Mouse (Mus musculus): ENCODE data around the gene Arhgap17. TPM values are rescaled to one million over a fixed set of nuclear protein-coding genes. Genes with fewer than 3 reads are reported as not detected.
A peak's percentile ranks its signal among the peaks of the same experiment; 100 is the strongest.

Arhgap17 gene
- total and polyA plus RNA-seq, 3 experiments = 10.0 to 17.0 (median 14.6) TPM

DNA sequence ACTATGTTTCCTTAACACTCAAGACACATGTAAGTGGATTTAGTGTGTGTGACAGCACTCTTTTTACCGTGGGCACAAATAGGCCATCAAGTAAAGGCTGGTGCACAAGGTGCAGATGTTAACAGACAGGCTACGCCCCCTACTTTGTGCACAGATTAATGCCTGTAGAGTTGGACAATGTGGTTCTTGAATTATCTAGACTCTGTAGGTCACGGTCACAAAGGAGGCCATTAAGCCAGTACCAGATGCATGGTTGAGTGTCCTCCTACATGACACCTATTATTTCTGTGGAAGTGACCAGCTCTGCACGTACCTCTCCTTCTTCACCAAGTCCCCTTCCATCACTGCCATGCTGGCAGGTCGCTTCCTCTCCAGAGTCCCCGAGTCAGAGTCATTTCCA lies 73.6 kb downstream of the Arhgap17 start:
- TF ChIP-seq POLR2A (IDR thresholded peaks at IDR 0.05; ENCODE audit: insufficient read depth, low read depth, low read length) = no peak
- TF ChIP-seq CTCF (IDR thresholded peaks at IDR 0.05) = no peak
- TF ChIP-seq EP300 (IDR thresholded peaks at IDR 0.05; ENCODE audit: insufficient read depth, low read depth, low read length) = no peak
- Histone ChIP-seq H3K4me3 (no peak overlapping the region), H3K36me3 (ENCODE audit: control insufficient read depth, insufficient read depth, low read length) (no peaks in the 10 kb centered on the region), H3K4me1 (ENCODE audit: control insufficient read depth, insufficient read depth, low read length) (no peaks in the 10 kb centered on the region), H3K27ac (no peak overlapping the region), H3K9ac (ENCODE audit: low read depth, low read length) (no peak overlapping the region), H3K79me2 (replicated peaks; ENCODE audit: control insufficient read depth, insufficient read depth, low read length) (no peaks in the 10 kb centered on the region), H3K27me3 (ENCODE audit: control insufficient read depth, insufficient read depth, low read length) (no peaks in the 10 kb centered on the region)
- intact Hi-C loops (cut with DNase I) = no loop called here
- DNase-seq = no peak
- 90% methylated on average over 6 of the region's 6 CpGs for WGBS

DNA sequence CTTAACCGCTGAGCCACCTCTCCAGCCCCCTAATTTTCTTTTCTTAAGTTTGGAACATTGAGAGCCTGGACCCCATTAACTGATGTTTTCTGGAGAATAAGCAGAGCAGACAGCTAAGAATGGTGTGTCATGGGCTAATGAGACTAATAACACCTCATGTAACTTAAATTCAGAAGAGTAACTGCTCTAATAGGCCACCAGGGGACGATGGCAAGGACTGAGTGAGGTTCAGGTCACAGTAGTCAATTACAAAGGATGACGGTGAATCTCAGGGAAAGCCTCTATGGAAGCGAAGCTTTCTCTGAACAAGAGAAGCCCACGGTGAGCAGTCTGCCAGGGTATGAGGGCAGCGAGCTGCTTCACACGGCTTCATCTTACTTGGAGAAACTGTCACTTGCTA lies 74.3 kb downstream of the Arhgap17 start:
- H3K27me3 ChIP-seq (ENCODE audit: control insufficient read depth, insufficient read depth, low read length) = no peaks in the 10 kb centered on the region
- no peaks in the 10 kb centered on the region for H3K36me3 ChIP-seq (ENCODE audit: control insufficient read depth, insufficient read depth, low read length)
- no peaks in the 10 kb centered on the region for H3K4me1 ChIP-seq (ENCODE audit: control insufficient read depth, insufficient read depth, low read length)
- no peak overlapping the region for H3K4me3 ChIP-seq
- H3K9ac ChIP-seq (ENCODE audit: low read depth, low read length) = no peak overlapping the region
- DNase-seq = no peak
- H3K79me2 ChIP-seq (replicated peaks; ENCODE audit: control insufficient read depth, insufficient read depth, low read length) = no peaks in the 10 kb centered on the region
- no peak overlapping the region for H3K27ac ChIP-seq
- peak; percentile 7; the same call in 1 of the 2 replicates for TF ChIP-seq CTCF (IDR thresholded peaks at IDR 0.05)
- no peak for TF ChIP-seq EP300 (IDR thresholded peaks at IDR 0.05; ENCODE audit: insufficient read depth, low read depth, low read length)
- TF ChIP-seq POLR2A (IDR thresholded peaks at IDR 0.05; ENCODE audit: insufficient read depth, low read depth, low read length) = no peak
- 83% methylated on average over 7 of the region's 7 CpGs for WGBS
- intact Hi-C loops (cut with DNase I) = no loop called here

DNA sequence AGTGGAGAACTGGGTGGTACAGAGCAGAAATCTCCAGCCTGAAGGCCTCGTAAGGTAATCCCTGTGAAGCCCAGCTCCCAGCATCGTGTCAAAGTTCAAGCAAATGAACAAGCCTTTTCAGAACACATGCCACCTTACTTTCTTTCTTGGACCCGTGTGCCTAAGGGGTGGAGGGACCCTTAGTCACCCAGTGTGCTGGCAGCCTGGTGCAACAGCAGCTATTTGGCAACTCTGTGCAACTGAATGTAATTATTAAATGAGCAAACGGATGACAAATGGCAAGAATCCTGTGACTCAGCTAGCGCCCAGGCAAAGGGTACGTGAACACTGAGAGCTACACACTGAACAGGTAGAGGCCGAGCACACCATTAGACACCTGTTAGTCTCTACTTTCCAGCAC lies 75.8 kb downstream of the Arhgap17 start:
- no peaks in the 10 kb centered on the region for H3K79me2 ChIP-seq (replicated peaks; ENCODE audit: control insufficient read depth, insufficient read depth, low read length)
- no peaks in the 10 kb centered on the region for H3K36me3 ChIP-seq (ENCODE audit: control insufficient read depth, insufficient read depth, low read length)
- no peaks in the 10 kb centered on the region for H3K27me3 ChIP-seq (ENCODE audit: control insufficient read depth, insufficient read depth, low read length)
- no peak overlapping the region for H3K4me3 ChIP-seq
- intact Hi-C loops (cut with DNase I) = no loop called here
- no peak for DNase-seq
- TF ChIP-seq CTCF (IDR thresholded peaks at IDR 0.05) = no peak
- no peak for TF ChIP-seq POLR2A (IDR thresholded peaks at IDR 0.05; ENCODE audit: insufficient read depth, low read depth, low read length)
- no peak for TF ChIP-seq EP300 (IDR thresholded peaks at IDR 0.05; ENCODE audit: insufficient read depth, low read depth, low read length)
- H3K9ac ChIP-seq (ENCODE audit: low read depth, low read length) = no peak overlapping the region
- 92% methylated on average over 7 of the region's 7 CpGs for WGBS
- no peaks in the 10 kb centered on the region for H3K4me1 ChIP-seq (ENCODE audit: control insufficient read depth, insufficient read depth, low read length)
- H3K27ac ChIP-seq = no peak overlapping the region

DNA sequence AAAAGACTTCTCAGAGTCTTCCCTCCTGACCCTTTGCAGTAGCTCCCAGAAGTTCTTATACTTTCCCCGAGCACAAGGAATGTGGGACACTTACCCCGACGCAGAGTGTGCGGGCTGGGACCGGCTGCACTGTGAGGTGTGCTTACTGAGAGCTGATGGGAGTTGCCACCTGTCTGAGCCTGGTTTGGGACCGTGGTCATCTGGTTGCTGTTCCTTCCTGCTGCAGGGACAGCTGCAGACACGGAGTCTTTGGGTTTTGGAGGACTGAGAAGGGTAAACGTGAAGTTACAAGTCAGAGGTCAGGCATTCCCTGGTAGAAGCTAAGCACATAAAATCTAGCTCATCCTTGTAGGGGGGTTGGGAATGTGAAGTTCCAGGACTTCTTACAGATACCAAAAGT lies 77.8 kb downstream of the Arhgap17 start:
- TF ChIP-seq POLR2A (IDR thresholded peaks at IDR 0.05; ENCODE audit: insufficient read depth, low read depth, low read length) = no peak
- TF ChIP-seq CTCF (IDR thresholded peaks at IDR 0.05) = no peak
- Histone ChIP-seq H3K36me3 (ENCODE audit: control insufficient read depth, insufficient read depth, low read length) (no peaks in the 10 kb centered on the region), H3K27ac (no peak overlapping the region), H3K9ac (ENCODE audit: low read depth, low read length) (no peak overlapping the region), H3K27me3 (ENCODE audit: control insufficient read depth, insufficient read depth, low read length) (no peaks in the 10 kb centered on the region), H3K4me1 (ENCODE audit: control insufficient read depth, insufficient read depth, low read length) (no peaks in the 10 kb centered on the region), H3K79me2 (replicated peaks; ENCODE audit: control insufficient read depth, insufficient read depth, low read length) (no peaks in the 10 kb centered on the region), H3K4me3 (no peak overlapping the region)
- WGBS = 89% methylated on average over 8 of the region's 8 CpGs
- DNase-seq = no peak
- intact Hi-C loops (cut with DNase I) = no loop called here

DNA sequence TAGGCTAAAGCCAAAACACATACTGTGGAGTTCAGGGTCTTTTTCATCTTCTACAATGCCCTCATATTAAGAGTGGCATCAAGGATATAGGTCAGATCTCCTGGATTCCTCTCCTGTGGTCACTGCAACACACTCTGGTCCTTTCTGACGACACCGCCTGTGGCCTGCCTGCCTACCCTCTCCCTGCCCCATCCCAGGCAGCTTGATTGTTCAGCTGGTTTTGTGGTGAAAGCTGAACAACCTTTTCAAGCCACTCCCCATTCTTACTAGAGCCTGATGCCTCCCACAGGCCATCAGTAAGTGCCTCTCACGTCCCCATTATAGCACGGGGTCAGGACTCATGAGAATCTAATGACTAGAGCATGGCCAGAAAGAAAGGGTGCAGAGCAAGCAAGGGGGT lies 80.5 kb downstream of the Arhgap17 start:
- no peak overlapping the region for H3K9ac ChIP-seq (ENCODE audit: low read depth, low read length)
- no peak overlapping the region for H3K27ac ChIP-seq
- H3K79me2 ChIP-seq (replicated peaks; ENCODE audit: control insufficient read depth, insufficient read depth, low read length) = no peaks in the 10 kb centered on the region
- WGBS = 90% methylated on average over 4 of the region's 4 CpGs
- H3K4me3 ChIP-seq = no peak overlapping the region
- no peaks in the 10 kb centered on the region for H3K36me3 ChIP-seq (ENCODE audit: control insufficient read depth, insufficient read depth, low read length)
- no peak for TF ChIP-seq CTCF (IDR thresholded peaks at IDR 0.05)
- no peak for TF ChIP-seq EP300 (IDR thresholded peaks at IDR 0.05; ENCODE audit: insufficient read depth, low read depth, low read length)
- TF ChIP-seq POLR2A (IDR thresholded peaks at IDR 0.05; ENCODE audit: insufficient read depth, low read depth, low read length) = no peak
- intact Hi-C loops (cut with DNase I) = no loop called here
- H3K27me3 ChIP-seq (ENCODE audit: control insufficient read depth, insufficient read depth, low read length) = no peaks in the 10 kb centered on the region
- DNase-seq = no peak
- H3K4me1 ChIP-seq (ENCODE audit: control insufficient read depth, insufficient read depth, low read length) = no peaks in the 10 kb centered on the region

DNA sequence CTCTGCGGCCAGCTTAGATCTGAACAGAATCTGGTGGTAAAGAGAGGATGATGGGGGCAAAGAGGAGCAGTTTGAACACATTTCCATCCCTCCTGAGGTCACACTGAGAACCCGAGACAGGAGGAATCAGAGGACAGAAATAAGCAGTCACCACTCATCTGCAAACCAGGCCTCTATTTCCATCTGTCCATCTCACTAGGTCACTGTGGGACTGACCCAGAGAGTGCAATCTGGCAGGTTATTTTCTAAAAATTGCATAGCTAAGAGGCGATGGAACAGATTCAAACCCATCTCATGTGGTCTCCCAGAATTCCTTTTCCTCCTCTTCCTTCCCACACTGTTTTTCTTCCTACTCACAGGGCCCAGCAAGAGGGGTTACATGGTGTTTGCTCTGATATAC lies 81.8 kb downstream of the Arhgap17 start:
- 90% methylated on average over 3 of the region's 3 CpGs for WGBS
- H3K79me2 ChIP-seq (replicated peaks; ENCODE audit: control insufficient read depth, insufficient read depth, low read length) = no peaks in the 10 kb centered on the region

More for the DNA sequence above, 81.8 kb downstream of the Arhgap17 start:
- Histone ChIP-seq H3K27me3 (ENCODE audit: control insufficient read depth, insufficient read depth, low read length) (no peaks in the 10 kb centered on the region), H3K36me3 (ENCODE audit: control insufficient read depth, insufficient read depth, low read length) (no peaks in the 10 kb centered on the region), H3K27ac (no peak overlapping the region), H3K4me1 (ENCODE audit: control insufficient read depth, insufficient read depth, low read length) (no peaks in the 10 kb centered on the region), H3K4me3 (no peak overlapping the region), H3K9ac (ENCODE audit: low read depth, low read length) (no peak overlapping the region)
- TF ChIP-seq CTCF (IDR thresholded peaks at IDR 0.05) (no peak), POLR2A (IDR thresholded peaks at IDR 0.05; ENCODE audit: insufficient read depth, low read depth, low read length) (no peak), EP300 (IDR thresholded peaks at IDR 0.05; ENCODE audit: insufficient read depth, low read depth, low read length) (no peak)
- intact Hi-C loops (cut with DNase I) = no loop called here
- DNase-seq = no peak

All from heart, adult 2 months (tissue).